Mouse (Mus musculus) cerebellum, postnatal 14 days (tissue): ENCODE results near the gene Clk2.
"Not testable (repeated sequence)": the region's sequence is repeated elsewhere in the genome, so short reads cannot be mapped to it uniquely, and the experiment has no call there.

Experiments
- DNase-seq, 2 experiments: peaks; one replicate each; pipeline ENCODE4 v3.0.0; 2021; ENCODE audit warnings: mixed read lengths in 2 of 2

The Clk2 gene

GRCm38 (mm10) chr3:89193853-89194252 is 29.3 kb downstream of the Clk2 start:
- DNase-seq, result no peak

- peak; percentile 88 to 92 for DNase-seq
Measured at GRCm38 (mm10) chr3:89195979-89196877, 31.6 kb downstream of the Clk2 start.

- no peak for DNase-seq
Measured at GRCm38 (mm10) chr3:89199839-89200238, 35.2 kb downstream of the Clk2 start.

- DNase-seq, result peak; percentile 93
Measured at GRCm38 (mm10) chr3:89202253-89203141, 37.9 kb downstream of the Clk2 start, which contains the start of gene Gba. Gene Gba (plus strand): TSS chr3:89202928.

- DNase-seq, result no peak
Measured at GRCm38 (mm10) chr3:89203142-89203514, 38.5 kb downstream of the Clk2 start.

GRCm38 (mm10) chr3:89206079-89206478 is 41.5 kb downstream of the Clk2 start:
- no peak for DNase-seq

GRCm38 (mm10) chr3:89206695-89207094 is 42.1 kb downstream of the Clk2 start:
- no peak for DNase-seq

- DNase-seq, result no peak
Measured at GRCm38 (mm10) chr3:89208075-89208657, 43.6 kb downstream of the Clk2 start.

GRCm38 (mm10) chr3:89208736-89209135 is 44.1 kb downstream of the Clk2 start:
- no peak for DNase-seq

GRCm38 (mm10) chr3:89209731-89210130 is 45.1 kb downstream of the Clk2 start:
- DNase-seq, result no peak

GRCm38 (mm10) chr3:89210162-89210561 is 45.6 kb downstream of the Clk2 start:
- no peak for DNase-seq

GRCm38 (mm10) chr3:89210731-89211130 is 46.1 kb downstream of the Clk2 start:
- DNase-seq, result no peak

- DNase-seq, result peak; percentile 91 to 92
Measured at GRCm38 (mm10) chr3:89213803-89214530, 49.4 kb downstream of the Clk2 start.

GRCm38 (mm10) chr3:89214681-89215411 is 50.3 kb downstream of the Clk2 start, which contains the start of gene Thbs3:
Gene Thbs3 (plus strand): TSS chr3:89215180.
- DNase-seq, result no peak

- DNase-seq, result peak; percentile 92 to 94
Measured at GRCm38 (mm10) chr3:89215853-89216252, 51.3 kb downstream of the Clk2 start.

GRCm38 (mm10) chr3:89216407-89216806 is 51.8 kb downstream of the Clk2 start:
- DNase-seq, result not testable (repeated sequence)

GRCm38 (mm10) chr3:89218271-89218670 is 53.7 kb downstream of the Clk2 start:
- DNase-seq, result no peak

- no peak for DNase-seq
Measured at GRCm38 (mm10) chr3:89219546-89219945, 55.0 kb downstream of the Clk2 start.

- no peak for DNase-seq
Measured at GRCm38 (mm10) chr3:89221167-89221566, 56.6 kb downstream of the Clk2 start.

- DNase-seq, result no peak
Measured at GRCm38 (mm10) chr3:89224796-89225195, 60.2 kb downstream of the Clk2 start.

GRCm38 (mm10) chr3:89225321-89225815 is 60.8 kb downstream of the Clk2 start:
- no peak for DNase-seq
